Mouse (Mus musculus) MEL-GATA-1-ER (cell line): Measurements from ENCODE around the gene Plin5.

Experiments used
- DNase-seq: peaks from one replicate; pipeline ENCODE4 v3.0.0-alpha.2; 2012; ENCODE audit warnings: low read depth; ENCODE audit errors: extremely low read depth

Gene Plin5

GRCm38 (mm10) chr17:56117251-56117710 lies at the start of gene Plin5:
Gene Plin5, minus strand, starts transcription at chr17:56117596.
- DNase-seq, result no peak

DNA sequence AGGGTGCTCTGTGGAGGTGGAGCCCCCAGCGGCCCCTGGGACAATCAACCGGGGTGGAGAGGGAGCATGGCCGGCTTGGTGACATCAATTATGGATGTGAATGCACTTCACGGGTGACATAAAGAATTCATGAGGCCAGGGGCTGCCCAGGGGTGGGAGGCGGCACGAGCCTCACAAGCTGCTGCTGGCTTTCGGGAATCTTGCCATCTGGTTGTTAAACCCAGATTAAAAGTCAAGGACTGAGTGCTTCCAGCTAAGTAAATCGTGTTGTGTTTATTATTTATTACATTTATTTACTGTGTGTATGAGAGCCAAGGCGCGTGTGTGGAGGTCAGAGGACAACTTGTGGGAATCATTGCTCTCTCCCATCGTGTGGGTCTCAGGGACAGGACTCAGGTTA lies 48.3 kb upstream of the Plin5 start:
- DNase-seq, result no peak

DNA sequence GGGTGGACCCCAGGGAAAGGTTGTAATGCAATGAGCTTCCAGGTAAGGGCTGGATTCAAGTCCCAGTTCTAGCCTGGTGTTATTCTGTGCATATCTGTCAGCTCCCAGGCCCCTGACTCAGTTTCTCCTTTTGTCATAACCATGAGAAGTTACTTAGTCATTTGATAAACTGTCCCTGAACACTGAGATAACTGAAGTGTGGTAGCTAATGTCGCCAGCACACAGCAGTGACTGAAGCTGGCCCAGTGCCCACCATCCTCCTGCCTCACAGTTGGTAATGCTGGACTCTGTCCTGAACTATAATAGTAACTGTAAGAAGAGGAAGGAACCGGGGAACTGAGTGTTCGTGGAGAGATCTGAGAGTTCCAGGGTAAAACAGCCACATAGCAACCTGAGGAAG lies 47.1 kb upstream of the Plin5 start:
- no peak for DNase-seq

DNA sequence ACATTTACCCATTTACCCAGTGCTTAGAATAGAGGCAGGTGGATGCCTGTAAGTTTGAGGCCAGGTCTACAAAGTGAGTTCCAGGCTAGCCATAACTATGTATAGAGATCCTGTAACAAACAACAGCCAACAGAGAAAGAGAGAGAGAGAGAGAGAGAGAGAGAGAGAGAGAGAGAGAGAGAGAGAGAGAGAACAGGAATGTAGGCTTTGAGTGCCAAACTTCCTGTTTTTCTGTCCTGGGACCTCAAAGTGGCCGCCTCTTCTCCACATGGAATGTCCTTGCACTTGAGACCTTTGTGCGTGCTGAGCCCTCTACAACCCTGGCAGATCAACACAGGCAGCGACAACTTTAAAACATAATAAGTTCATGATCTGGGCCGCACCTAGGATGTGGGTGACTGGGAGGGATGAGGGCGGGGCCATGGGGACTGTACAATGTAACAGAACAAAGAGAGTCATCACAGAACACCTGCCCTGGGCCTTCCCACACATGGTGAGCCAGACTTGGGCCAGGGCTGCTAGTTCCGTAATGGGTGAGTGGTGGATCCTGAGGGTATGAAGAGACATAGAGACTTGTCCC lies 46.2 kb upstream of the Plin5 start:
- no peak for DNase-seq

DNA sequence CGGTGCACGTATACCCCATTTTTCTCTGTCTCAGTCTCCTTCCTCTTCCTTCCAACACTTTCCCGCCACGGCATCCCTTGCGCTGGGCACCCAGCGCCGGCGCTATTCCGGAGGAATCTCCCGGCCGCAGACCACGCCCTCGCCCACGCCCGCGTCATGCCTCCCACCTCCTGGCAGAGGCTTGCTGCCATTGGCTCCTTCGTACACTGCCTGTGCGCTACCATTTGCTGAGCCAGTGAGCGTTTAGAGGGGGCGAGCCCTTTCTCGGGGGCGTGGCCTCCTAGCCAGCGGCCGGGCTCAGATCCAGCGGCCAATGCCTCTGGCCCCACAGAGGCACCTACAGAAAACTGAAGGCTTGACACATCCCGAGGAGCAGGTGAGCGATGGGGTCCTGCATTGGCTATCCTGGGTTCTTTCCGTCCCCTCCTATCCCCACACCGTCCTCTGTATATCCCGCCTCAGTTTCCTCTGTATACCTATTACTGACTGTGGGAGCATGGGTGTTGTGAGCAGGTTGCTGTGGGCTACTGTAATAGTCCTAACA lies 44.9 kb upstream of the Plin5 start, which contains the start of gene Tnfaip8l1:
Gene Tnfaip8l1 (plus strand): TSS at position 247 of the 544 bp plus-strand sequence.
- DNase-seq, result peak; percentile 89

- no peak for DNase-seq
These were observed 42.3 kb upstream of the Plin5 start for GRCm38 (mm10) chr17:56159729-56160128.

DNA sequence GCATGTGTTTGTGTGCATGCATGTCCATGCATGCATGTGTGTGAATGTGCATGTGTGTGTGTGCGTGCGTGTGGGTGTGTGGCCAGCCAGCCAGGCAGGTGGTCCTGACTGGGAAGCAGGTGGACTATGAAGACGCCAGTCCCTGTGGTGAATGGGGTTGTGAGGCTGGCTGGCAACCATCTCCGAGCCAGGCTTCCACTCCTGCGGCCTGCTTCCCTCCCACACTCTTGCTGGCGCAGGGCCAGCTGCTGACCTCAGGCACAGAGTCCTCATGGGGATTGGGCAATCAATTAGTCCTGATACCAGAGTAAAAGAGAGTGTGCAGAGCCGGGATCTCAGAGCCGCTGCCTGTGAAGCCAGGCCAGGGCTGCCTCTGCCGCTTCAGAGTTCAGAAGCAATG lies 36.2 kb upstream of the Plin5 start:
- DNase-seq, result no peak

DNA sequence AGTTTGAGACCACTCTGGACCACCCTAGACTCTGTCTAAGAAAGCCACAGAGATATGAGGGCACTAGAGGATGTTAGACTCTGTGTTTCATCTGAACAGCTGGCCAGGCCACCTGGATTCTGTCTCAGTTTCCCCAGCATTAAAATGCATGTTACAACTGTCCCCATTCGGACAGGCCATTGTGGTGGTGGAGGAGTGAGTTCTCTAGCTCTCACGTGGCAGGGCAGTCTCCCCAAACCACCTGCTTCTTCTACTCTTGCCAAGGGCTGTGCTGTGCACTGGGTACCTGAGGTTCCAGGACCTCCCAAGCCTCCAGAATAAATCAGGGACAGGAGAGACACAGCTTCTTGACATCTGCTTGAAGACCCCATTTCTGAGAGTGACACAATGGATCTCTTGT lies 32.5 kb upstream of the Plin5 start:
- no peak for DNase-seq

DNA sequence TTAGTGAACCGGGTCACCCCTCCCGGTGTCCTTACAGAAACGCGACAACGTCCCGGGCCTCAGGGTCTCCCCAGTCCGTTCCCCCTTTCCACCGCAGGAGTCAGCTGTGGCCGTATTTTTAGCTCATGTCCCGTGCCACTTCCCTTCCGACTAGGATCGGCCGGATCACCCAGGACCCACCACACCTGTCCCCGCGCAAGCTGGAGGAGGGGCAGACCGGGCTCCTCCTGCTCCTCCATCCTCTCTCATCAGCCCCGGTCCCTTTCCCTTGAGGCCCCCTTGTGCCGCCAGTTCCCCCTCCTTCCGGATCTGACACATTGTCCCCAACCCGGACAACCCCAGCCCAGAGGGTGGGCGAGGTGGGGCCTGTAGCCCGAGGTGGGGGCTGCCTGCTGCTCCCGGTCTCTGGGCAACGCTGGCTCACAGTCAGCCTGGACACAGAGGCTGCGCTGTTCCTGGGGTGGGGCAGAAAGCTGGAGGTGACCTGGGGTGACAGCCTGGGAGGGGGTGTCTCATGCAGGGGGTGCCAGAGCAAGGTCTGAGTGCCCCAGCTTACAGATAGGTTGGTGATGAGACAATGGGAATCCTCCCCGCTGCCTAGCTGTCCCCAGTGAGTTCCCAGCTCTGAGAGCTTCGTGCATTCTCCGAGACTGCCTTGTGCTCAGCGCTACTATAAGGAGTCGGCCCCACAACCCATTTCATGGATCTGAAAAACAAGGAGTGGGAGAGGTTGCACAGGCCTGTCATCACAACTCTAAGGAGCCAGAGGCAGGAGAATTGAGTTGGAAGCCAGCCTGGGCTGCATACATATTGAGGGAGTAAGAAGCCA lies 31.6 kb upstream of the Plin5 start:
- no peak for DNase-seq

GRCm38 (mm10) chr17:56148280-56148679 lies 30.9 kb upstream of the Plin5 start:
- no peak for DNase-seq

DNA sequence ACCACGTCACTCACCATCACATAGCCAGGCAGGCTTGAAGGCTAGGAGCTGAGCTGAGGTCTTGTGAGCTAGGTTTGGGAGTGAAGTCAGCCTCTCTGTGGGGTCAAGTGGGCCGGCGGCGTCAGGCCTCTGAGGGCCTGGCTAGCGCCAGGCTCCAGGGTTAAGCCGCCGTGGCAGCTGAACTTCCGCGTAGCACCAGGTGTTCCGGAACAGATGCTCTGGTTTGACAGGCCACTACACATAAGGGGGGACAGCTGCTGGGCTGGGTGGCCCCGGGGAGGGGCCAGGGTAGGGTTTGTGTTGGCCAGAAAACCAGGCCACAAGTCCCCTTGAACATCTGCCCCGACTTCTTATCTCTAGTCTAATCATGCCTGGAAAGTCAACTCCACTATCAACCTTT lies 30.0 kb upstream of the Plin5 start:
- no peak for DNase-seq

GRCm38 (mm10) chr17:56146131-56146530 lies 28.7 kb upstream of the Plin5 start:
- DNase-seq, result no peak

DNA sequence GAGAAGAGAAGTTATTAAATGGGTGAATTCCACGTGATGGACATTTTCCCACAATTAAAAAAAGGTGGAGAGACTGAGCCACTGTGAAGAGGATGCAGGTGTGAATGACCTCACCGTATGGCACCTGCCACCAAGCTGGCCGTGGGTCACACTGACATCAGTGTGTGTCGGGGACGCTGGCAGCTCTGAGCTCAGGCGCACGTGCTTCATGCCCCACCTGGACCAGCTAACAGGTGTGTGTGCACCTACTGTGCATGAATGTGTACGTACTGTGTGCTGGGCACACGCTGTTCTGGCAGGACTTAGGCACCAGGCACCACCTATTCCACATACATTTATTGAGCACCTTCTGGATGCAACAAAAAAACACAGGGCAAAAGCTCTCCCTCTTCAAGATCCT lies 27.1 kb upstream of the Plin5 start:
- no peak for DNase-seq

DNA sequence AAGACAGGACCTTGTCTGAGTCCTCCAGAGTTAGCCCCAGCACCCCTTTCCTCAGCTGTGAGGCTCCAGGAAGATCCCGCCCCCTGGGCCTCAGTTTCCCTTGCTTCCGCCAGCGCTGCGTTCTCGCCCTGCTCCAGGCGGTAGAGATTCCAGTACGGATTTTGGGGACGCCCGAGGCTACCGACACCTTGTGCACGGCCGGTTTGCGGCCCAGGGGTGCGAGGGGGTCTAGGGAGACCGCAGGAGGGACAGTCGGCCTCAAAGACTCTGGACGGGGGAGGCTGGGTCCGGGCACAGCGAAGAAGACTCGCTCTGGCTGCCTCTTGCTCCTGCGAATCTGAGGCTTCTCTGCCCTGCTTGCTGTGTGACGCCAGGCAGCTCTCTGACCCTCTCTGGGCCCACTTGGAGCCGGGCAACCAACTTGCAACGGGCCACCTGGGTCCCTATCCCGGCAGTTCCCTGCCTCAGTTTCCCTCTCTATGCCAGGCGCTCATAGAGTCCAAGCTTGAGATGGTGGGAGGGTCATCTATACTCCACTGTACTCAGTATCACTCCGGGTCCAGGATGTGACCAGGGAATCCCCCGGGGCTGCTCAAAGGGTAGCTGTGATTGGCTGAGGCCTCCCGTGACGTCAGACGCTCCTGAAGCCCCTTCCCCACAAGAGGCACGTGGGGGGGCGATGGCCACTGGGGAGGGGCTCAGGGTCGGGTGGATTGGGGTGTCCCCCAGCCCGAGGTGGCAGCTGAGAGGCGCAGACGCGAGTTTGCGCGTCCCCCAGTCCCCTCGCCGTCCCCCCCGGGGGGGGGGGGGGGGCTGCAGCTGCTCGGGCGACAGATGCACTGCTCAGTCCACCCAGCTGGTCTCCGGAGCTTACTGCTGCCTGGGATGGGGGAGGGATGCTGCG lies 24.6 kb upstream of the Plin5 start:
- DNase-seq, result no peak

GRCm38 (mm10) chr17:56139858-56140595 lies 22.6 kb upstream of the Plin5 start, which contains the start of gene Sema6b:
Gene Sema6b, minus strand, starts transcription at chr17:56140343.
- DNase-seq, result no peak

DNA sequence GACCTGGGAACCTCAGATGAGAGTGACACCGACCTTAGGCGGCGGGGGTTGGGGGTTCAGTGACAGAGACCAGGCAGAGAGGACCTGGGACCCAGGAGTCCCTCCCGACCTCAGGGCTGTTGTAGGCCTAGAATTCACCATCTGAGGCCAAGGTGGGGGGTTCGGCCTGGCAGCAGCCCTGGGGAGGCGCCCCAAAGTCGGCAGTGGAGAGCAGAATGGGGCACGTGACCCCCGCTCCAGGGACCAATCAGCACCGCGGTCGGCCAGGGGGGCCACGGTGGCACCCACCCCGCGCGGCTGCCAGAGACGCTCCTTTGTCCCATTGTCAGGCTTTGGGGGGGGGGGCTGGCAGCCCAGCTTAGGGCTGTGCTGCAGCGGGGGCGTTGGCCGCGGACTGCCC lies 22.0 kb upstream of the Plin5 start:
- no peak for DNase-seq

- DNase-seq, result no peak
These were observed 20.6 kb upstream of the Plin5 start for GRCm38 (mm10) chr17:56137839-56138613.

DNA sequence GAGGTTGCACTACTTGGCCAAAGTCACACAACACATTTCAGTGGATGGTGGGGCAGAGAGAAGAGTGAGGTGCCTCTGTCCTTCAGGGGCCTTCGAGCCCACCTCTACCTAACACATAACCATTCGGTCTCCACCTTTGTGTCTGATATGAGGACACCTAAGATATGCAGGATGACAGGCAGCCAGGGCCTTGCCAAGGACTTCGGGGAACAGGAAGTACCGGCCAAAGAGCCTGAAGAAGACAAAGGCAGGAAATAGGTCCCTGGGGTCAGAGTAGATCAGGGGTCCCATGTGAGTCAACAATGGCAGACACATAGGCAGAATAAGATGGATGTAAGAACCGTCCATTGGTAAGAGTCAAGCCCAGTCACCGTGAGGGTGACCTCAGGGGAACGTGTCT lies 19.2 kb upstream of the Plin5 start:
- DNase-seq, result no peak

GRCm38 (mm10) chr17:56134463-56134971 lies 17.1 kb upstream of the Plin5 start:
- DNase-seq, result no peak
